Mouse (Mus musculus): ENCODE measurements around the gene Srrm2.

The Srrm2 gene

GRCm38 (mm10) chr17:23770493-23770892, 19.8 kb upstream of the Srrm2 start:
- DNase-seq = no peak

GRCm38 (mm10) chr17:23770896-23771283, 19.4 kb upstream of the Srrm2 start:
- DNase-seq = no peak

DNA sequence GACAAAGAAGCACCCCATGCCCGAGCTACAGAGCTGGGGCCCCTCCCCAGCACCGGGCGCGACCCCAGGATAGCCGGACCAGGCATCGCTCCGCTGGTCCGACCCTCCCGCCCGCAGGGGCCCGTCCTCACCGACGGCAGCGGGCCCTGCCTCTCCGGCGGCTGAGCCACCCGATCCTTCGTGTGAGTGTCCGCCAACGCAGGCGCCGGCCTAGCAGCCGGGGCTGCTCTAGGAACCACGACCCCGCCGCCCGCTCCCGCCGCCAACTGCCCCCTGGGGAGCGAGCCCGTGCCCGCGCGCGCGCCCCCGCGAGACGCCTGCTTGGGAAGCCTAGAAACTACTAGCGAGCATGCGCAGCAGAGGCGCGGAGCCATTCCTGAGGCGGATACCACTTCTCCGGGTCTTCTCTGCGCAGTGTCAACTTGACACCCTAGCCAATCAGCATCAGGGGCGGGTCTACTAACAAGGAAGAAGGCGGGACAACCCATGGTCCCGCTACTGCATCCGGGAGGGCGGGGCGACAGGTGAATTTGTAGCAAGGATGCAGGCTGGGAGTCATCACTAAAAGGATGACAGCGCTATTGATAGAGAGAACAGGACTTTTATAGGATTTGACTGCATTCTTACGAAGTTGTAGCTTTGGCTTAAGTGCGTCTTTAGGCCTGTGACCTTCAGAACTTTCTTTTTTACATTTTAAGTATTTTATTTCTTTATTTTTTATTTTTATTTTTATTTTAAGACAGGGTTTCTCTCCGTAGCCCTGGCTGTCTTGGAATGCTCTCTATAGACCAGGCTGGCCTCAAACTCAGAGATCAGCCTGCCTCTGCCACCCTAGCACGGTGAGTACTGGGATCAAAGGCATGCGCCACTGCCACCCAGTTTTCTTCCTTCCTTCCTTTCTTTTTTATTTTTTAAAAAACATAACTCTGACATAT, 18.8 kb upstream of the Srrm2 start, which contains the start of gene Flywch1:
Gene Flywch1, minus strand, starts transcription at position 319 of the 935 bp plus-strand sequence.
- DNase-seq = peak; percentile 100

DNA sequence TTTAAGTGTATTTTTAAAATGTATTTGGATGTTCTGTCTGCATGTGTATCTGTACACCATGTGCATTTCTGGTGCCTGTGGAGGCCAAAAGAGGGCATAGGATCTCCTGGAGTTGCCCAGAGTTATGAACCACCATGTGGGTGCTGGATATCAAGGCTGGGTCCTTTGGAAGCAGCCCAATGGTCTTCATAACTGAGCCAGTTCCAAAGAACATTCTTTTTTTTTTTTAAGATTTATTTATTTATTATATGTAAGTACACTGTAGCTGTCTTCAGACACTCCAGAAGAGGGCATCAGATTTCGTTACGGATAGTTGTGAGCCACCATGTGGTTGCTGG, 18.1 kb upstream of the Srrm2 start:
- DNase-seq = peak in 1 of 2 experiments; percentile 35

- no peak for DNase-seq
Measured at GRCm38 (mm10) chr17:23773676-23774075, 16.7 kb upstream of the Srrm2 start.

DNA sequence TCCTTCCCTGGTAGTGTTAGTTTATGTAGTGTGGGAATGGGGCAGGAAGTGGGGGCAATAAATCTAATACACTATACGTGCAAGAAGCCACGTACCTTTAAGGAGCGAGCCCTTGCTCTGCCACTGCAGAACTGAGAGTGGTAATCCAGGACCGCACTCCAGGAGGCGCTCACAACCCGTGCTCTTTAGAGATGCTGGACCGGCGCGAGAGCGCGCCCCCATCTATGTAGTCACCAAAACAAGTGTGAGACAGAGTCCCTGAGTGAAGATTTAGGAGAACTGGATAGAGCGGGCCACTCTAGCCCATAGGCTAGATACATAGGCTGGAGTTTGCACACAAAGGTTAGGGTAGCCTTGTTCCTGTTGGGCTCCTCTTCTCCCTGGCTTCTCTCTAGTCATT, 16.2 kb upstream of the Srrm2 start:
- peak; percentile 87 to 88 for DNase-seq

DNA sequence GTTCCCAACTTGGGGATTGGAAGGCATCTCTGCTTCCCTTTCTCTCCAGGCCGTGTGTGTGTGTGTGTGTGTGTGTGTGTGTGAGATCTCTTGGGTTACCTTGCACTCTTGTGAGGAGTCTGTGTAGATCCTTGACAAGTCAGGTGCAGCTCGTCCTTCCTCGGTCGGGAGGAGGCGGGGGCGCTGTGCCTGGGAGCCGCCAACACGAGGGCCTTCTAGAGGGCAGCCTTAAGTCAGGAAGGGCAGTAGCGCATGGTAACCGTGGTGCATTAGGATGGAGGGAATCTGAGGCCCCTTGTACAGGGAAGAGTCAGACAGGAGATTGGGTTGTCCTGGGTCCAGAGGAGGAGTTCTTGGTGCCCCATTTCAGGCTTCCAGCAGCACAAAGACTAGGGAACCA, 14.1 kb upstream of the Srrm2 start:
- no peak for DNase-seq

GRCm38 (mm10) chr17:23777141-23777540, 13.2 kb upstream of the Srrm2 start:
- no peak for DNase-seq

- no peak for DNase-seq
Measured at GRCm38 (mm10) chr17:23778447-23778846, 11.9 kb upstream of the Srrm2 start.

- no peak for DNase-seq
Measured at GRCm38 (mm10) chr17:23783352-23783751, 7.0 kb upstream of the Srrm2 start.

DNA sequence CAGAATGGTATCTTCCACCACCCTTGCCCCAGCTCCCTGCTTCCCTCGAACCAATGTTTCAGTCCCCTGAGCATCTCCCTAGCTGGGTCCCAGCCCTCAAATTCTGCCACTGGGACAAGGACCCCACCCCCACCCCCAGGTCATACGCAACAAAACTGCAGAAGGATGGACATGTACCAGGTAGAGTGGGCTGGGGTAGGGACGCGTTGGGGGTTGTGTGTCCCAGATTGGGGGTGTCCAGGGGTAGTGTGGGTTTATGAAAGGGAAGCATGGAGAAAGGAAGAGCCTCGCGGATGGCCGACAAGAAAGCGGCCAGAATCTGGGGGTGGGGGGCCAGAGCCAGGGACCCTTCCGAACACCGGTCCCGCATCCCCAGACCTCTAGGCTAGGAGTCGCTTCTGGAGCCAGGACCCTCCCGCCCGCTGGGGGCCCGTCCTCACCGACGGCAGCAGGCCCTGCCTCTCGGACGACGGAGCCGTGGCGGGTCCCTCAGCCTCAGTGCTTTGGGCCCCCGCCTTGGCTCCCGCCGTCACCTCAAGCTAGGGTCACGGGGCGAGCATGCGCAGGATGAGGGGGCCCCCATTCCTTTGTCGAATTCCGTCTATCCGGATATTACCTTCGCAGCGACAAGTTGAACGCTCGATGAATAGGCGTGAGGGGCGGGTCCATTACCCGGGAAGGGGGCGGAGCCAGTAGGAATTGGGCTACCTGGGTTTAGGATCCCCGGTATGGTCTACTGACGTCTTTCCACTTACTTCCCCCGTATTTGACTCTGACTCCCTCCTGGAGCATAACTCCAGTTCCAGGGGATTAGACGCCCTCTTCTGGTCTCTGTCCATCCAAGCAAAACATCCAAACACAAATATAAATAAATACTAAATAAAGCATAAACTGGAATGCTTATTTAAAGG, 4.5 kb upstream of the Srrm2 start, which contains the start of gene Flywch2:
Gene Flywch2, minus strand, starts transcription at position 521 of the 911 bp plus-strand sequence.
- DNase-seq = peak; percentile 96 to 97

GRCm38 (mm10) chr17:23786510-23786931, 3.8 kb upstream of the Srrm2 start:
- peak; percentile 59 to 71 for DNase-seq

DNA sequence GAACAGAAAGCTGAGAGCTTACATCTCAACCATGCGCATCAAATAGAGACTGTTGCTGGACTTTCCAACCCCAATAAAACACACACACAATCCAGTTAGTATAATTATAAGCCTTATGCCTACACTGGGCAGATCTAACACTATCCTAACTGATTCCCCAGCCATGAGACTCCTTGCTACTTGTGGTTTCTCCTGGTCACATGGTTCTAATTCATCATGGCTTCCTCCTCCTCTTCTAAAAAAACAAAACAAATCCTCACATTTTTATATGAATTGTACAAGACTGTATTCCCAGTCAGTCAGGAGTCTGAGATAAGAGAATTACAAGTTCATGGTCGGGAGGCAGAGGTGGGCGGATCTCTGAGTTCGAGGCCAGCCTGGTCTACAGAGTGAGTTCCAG, 1.4 kb upstream of the Srrm2 start:
- DNase-seq = no peak

GRCm38 (mm10) chr17:23789749-23790268, 523 bp upstream of the Srrm2 start:
- no peak for DNase-seq

DNA sequence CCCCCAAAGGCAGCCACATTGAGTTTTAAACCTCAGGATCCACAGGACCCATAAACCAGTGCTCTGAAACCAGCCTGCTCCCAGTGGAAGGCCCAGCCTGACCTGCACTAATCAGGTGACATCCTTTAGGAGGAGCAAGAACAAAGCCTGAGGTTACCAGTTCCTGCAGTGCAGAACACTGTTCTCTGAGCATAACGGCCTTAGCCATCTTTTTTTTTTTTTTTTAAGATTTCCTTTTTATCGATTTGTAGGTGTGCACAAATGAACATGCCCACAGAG, 686 bp downstream of the Srrm2 start:
- peak in 1 of 2 experiments; percentile 22 for DNase-seq

- DNase-seq = no peak
Measured at GRCm38 (mm10) chr17:23795323-23795722, 5.0 kb downstream of the Srrm2 start.

- DNase-seq = no peak
Measured at GRCm38 (mm10) chr17:23797316-23797715, 7.0 kb downstream of the Srrm2 start.

DNA sequence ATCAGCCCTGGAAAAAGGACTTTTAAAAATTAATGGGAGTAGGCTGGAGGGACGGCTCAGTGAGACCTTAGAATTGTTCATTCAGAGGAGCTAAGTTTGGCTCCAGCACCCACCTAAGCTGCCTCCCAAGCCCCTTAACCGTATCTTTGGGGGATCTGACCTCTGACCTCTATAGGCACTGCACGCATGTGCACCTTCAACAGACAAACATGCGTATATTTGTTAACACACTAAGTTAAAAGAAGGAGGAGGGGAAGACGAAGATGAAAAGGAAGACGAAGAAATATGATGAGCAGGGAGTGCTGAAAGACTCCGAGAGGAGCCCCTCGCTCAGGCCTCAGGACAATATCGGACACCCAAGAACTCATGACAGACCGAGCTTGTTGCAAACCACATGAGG, 11.3 kb downstream of the Srrm2 start:
- DNase-seq = no peak

- DNase-seq = peak; percentile 98 to 99
Measured at GRCm38 (mm10) chr17:23802746-23803365, 12.5 kb downstream of the Srrm2 start.

DNA sequence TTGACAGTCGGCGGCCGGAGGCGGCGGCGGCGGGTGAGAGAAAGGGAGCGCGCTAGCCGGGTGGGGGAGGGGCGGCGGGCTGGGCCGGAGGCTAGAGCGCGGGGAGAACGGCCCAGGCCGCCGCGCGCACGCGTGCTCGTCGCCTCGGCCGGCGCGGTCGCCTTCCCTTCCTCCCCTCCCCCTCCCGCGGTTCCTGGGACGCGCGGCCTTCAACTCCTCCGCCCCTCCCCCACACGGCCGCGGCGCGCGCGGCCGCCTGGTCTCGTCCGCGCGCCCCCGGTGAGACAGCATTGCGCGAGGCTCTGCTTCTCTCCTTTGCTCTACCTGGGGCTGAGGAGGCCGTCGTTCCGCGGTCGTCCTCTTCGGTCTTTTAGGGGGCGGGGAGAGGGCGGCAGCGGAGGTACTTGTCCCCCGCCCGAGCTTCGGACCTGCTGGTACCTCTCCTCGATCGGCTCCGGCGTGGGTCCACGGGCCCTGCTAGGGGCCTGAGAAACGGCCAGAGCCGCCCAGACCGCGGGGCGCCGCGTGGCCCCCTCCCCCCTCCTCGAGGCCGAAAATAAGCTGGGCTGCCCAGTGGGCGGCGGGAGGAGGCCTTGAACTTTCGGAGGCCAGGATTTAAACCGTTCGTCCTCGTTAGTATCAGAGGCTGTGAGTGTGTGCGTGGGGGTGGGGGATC, 13.2 kb downstream of the Srrm2 start:
- DNase-seq = peak; percentile 95

GRCm38 (mm10) chr17:23804426-23805085, 14.2 kb downstream of the Srrm2 start:
- no peak for DNase-seq

GRCm38 (mm10) chr17:23806867-23807266, 16.5 kb downstream of the Srrm2 start:
- peak in 1 of 2 experiments; percentile 55 for DNase-seq

Data from cerebellum, postnatal 10 days (tissue).